Mouse (Mus musculus) lung, adult 2 months (tissue): ENCODE data around the gene Osbpl9.

Source experiments
- CTCF ChIP-seq: fragments of 200-500 bp; IDR thresholded peaks from 2 replicates; pipeline ENCODE4 v1.5.1; 2011; ENCODE audit warnings: mild to moderate bottlenecking, low read length, control low read depth; ENCODE audit not compliant: insufficient read depth
- POLR2A ChIP-seq: fragments of 200-500 bp; IDR thresholded peaks from 2 replicates; pipeline ENCODE4 v1.6.1; 2011; ENCODE audit warnings: low read depth, mild to moderate bottlenecking, control low read depth, low read length, borderline replicate concordance; ENCODE audit errors: extremely low read depth

DNA sequence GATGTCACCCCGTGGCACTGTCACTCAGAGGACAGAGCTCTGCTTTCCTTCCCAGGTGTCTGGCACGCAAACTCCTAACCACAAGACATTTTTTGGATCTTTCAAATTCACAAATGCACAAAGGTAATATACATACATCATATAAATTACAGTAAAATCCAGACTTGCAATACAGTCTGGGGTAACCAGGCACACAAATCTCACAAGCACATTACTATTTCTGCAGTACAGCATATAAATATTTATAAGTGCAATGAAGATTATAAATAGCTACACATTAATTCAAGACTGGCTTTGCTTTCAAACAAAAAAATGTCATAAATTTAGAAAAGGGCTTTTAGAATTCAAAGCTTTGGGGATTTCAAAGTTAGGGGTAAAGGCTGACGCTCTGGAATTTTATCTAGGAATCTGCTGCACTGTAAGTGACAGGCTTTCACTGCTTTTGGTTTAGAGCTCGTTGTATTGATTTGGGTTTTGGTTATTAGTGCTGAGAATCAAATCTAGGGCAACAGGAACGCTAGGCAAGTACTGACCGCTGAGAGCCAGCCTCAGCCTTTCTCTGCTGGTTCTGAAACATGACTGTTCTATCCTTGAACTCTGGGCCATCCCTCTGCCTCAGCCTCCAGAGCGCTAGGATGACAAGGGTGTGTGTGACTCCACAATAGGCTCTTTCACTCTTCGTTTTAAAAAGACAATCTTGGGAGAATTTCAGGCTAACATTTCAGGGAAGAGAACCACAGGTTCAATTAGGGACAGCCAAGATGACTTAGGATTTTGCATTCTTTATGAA, 16.3 kb downstream of the Osbpl9 start:
- TF ChIP-seq CTCF (no peak), POLR2A (no peak)
